Mouse (Mus musculus): ENCODE data around the gene Gnas.

- TF ChIP-seq CTCF (IDR thresholded peaks at IDR 0.05; ENCODE audit: control insufficient read depth, insufficient read depth, insufficient replicate concordance, low read depth, low read length) (no peak), POLR2A (IDR thresholded peaks at IDR 0.05; ENCODE audit: control insufficient read depth, low read depth, low read length) (no peak)
Measured at GRCm38 (mm10) chr2:174344996-174345395, 60.9 kb downstream of the Gnas start.
